Mouse (Mus musculus): ENCODE data around the gene Dnah6.

DNA sequence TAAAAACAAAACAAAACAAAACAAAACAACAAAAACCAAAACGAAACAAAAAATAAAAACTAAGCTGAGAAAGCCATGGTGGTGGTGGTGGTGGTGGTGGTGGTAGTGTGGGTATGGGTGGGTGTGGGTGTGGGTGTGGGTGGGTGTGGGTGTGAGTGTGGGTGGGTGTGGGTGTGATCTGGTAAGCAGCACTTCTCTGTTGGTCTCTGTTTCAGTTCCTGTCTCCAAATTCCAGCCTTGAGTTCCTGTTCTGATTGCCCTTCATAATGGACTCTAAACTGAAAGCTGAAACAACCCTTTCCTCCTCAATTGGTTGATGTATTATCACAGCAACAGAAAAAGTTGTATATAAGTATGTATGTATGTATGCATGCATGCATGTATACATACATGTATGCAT, 222.6 kb downstream of the Dnah6 start:
- TF ChIP-seq EP300 (IDR thresholded peaks at IDR 0.05) (no peak), CTCF (IDR thresholded peaks at IDR 0.05) (no peak)

Data from lung, postnatal 0 days (tissue).